Mouse (Mus musculus): Measurements from ENCODE around the gene Rars2.

The Rars2 gene

DNA sequence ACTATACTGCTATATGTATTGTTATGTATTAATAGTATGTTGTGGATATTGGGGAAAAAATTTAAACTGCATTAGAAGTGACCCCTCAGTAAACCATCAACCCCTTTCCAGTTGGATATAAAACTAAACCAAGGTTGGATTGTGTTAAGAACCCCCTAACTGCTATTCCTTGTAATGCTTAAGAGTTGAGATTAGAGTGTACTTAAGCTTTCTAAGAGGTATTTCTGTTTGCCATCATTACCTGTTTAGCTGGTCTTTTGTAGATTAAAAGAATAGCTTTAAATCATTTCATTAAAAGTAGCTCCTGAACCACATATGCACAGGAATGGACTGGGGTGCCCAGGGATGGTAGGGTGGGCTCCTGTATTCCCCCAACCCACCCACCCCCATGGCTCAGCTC lies 30.0 kb downstream of the Rars2 start:
- DNase-seq: no peak

- no peak for DNase-seq
Measured at GRCm38 (mm10) chr4:34653179-34653578, 38.4 kb downstream of the Rars2 start.

DNA sequence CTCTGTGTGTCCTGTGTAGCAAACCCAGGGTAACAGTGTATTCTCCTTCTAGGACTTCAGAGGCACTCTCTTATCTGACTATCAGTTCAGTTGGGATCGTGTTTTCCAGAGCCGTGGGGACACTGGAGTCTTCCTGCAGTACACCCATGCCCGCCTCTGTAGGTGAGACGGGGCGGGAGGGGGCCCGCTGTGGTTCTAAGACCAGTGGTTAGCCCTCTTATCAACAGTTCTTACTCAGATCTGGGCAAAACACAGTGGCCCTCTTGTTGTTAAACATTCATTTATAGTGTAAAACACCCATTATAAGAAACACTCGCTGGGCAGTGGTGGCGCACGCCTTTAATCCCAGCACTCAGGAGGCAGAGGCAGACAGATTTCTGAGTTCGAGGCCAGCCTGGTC lies 41.3 kb downstream of the Rars2 start:
- DNase-seq: no peak

GRCm38 (mm10) chr4:34659012-34659411 lies 44.3 kb downstream of the Rars2 start:
- DNase-seq: no peak

- no peak for DNase-seq
Measured at GRCm38 (mm10) chr4:34661514-34661913, 46.8 kb downstream of the Rars2 start.

GRCm38 (mm10) chr4:34661927-34662326 lies 47.2 kb downstream of the Rars2 start:
- no peak for DNase-seq

DNA sequence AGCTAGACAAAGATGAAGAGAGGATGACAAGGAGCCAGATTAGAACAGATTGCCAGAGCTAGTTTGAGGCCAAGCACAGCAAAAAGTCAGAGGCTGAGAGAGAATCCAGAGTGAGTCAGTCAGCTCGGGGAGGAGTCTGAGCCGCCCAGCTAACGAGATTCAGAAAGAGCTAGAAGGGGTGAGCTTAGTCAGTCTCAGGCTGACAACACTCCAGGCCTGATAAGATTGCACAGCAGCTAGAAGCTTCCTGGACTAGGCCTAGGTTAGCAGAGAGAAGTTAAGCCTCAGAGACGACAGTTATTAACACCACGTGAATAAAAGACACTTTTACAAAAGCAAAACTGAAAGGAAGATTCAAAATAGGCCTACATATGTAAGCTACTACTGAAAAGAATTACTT lies 53.2 kb downstream of the Rars2 start:
- DNase-seq: no peak

GRCm38 (mm10) chr4:34673721-34674120 lies 59.0 kb downstream of the Rars2 start:
- DNase-seq: peak; percentile 19 to 28

- peak in 1 of 2 experiments; percentile 26 for DNase-seq
Measured at GRCm38 (mm10) chr4:34680530-34680929, 65.8 kb downstream of the Rars2 start.

DNA sequence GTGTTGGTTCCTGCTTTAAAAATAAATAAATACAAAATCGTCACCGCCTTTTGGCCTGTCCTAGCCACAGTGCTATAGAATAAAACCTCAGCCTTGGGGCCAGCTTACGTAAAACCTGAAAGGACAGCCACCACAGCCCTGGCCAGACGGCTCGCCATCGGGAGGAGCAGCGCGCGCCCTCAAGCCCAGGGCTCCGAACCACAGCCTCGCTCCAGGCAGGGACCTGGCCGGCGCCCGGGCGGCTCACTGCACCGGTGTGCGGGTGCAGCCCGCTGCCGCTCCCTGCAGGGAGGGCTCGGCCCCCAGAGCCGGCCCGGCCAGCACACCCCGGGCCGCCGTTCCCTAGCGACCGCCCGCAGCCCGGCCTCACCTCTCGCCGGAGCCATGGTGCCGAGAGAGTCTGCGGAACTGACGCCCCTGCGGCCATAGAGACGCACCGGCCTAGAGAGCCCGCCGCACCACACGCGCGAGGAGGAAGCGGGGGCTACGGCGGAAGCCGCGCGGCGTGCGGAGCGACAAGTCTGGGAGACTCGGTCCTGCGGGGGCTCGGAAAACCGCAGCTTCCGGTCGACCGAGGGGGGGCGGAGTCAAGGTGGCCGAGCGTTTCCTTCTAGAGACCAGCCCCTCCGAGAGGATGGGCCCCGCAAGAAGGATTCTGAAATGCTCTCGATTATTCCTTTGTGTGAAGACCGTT lies 72.3 kb downstream of the Rars2 start, which contains the start of gene Slc35a1:
TSS of gene Slc35a1 (minus strand) at position 565 of the 694 bp plus-strand sequence.
- DNase-seq: peak; percentile 97

DNA sequence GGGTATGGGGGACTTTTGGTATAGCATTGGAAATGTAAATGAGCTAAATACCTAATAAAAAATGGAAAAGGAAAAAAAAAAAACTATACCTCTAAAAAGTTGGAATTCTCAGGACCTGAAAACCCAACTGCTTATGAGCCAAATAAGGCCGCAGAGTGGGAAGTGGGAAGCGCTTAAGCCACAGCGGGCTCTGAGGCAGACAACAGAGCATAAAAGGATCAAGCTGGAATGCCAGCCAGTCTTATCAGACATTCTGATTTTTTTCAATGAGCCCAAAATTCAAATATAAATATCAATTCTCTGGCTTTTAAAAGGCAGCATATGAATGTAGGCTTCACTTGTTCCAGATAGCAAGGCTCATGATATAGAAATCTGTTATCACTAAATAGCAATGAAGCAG lies 73.3 kb downstream of the Rars2 start:
- DNase-seq: no peak

DNA sequence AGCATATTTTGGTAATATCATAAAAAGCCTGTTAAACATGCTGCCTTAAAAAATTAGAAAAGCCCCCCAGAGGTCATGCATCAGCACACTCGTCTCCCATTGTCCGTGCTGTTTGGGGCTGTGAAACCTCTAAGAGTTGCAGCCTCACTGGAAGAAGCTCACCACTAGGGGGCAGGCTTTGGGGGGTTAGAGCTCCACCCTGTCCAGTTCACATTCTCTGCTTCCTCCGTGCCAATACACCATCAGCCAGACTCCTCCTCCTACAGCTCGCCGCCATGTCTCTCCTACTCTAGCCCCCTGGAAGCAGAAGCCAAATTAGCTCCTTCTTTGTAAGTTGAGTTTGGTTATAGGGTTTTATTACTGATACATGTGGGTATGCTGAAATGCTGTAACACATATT lies 86.8 kb downstream of the Rars2 start:
- peak; percentile 57 to 80 for DNase-seq

GRCm38 (mm10) chr4:34702231-34702630 lies 87.5 kb downstream of the Rars2 start:
- no peak for DNase-seq

DNA sequence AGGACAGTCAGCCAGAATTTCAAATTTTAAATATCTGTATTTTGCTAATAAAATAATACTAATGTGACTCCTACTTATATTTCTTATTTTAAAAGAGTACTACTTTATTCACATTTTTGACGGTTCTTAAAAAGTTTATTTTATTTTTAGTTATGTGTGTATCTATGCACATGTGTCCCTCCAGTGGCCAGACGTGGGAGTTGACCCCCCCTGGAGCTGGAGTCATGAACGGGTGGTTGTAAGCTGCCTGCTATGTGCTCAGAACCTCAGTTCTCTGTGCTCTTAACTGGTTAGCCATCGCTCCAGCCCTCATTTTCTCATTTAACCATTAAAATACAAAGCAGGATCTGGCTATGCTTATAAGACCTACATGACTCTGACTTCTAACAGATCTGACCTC lies 88.3 kb downstream of the Rars2 start:
- DNase-seq: no peak

DNA sequence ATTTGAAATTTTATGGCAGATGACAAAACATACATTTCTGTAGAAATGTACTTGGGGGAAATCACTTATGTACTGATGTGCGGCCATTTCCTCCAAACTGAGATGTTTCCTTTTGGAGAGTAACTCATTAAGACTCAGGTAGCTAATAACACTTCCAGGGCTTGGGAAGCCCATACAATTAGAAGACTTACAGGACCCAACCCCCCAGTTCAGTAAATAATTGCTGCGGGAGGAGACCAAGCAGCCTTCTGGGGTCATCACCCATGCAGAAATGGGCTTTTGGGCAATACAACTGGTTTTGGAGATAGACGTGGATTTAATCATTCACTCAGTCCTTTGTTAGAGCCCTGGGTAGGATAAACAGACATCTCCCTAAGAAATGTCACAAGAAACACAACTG lies 92.5 kb downstream of the Rars2 start:
- DNase-seq: no peak

GRCm38 (mm10) chr4:34708127-34708526 lies 93.4 kb downstream of the Rars2 start:
- no peak for DNase-seq
